Mouse (Mus musculus) neural tube, embryonic 12.5 days (tissue): ENCODE measurements around the gene Hes7. TPM values are rescaled to one million over a fixed set of nuclear protein-coding genes. Genes with fewer than 3 reads are reported as not detected.
A peak's percentile ranks its signal among the peaks of the same experiment; 100 is the strongest.

Source experiments
- ATAC-seq: fragments of 200-750 bp; cut with Nextera tagmentation; 2 replicates; pipeline ENCODE4 v1.8.0; 2017; ENCODE audit warnings: low read depth, mild to moderate bottlenecking, moderate TSS enrichment, moderate library complexity; ENCODE audit not compliant: low FRiP score
- H3K27ac ChIP-seq: fragments of 300-500 bp; sonication (generic); 2 replicates; pipeline ENCODE4 v1.5.1; 2016
- H3K27me3 ChIP-seq: fragments of 300-500 bp; sonication (generic); replicated peaks from 2 replicates; pipeline ENCODE4 v1.6.1; 2016; ENCODE audit warnings: mild to moderate bottlenecking
- H3K36me3 ChIP-seq: fragments of 300-500 bp; sonication (generic); 2 replicates; pipeline ENCODE4 v1.6.1; 2016; ENCODE audit warnings: mild to moderate bottlenecking
- H3K4me1 ChIP-seq: fragments of 300-500 bp; sonication (generic); 2 replicates; pipeline ENCODE4 v1.6.1; 2016
- H3K4me2 ChIP-seq: fragments of 300-500 bp; sonication (generic); replicated peaks from 2 replicates; pipeline ENCODE4 v1.6.1; 2016; ENCODE audit warnings: mild to moderate bottlenecking
- H3K4me3 ChIP-seq: fragments of 300-500 bp; sonication (generic); 2 replicates; pipeline ENCODE4 v1.5.1; 2016
- H3K9ac ChIP-seq: fragments of 300-500 bp; sonication (generic); 2 replicates; pipeline ENCODE4 v1.6.1; 2016; ENCODE audit warnings: mild to moderate bottlenecking
- H3K9me3 ChIP-seq: fragments of 300-500 bp; sonication (generic); 2 replicates; pipeline ENCODE4 v1.6.1; 2016; ENCODE audit warnings: mild to moderate bottlenecking
- WGBS: fragments of 180-500 bp; shearing (Covaris S2); methylation state at CpG from one replicate; pipeline ENCODE4 v1.1.7; 2016; 5-methylcytosine and 5-hydroxymethylcytosine counted together
- polyA plus RNA-seq: library from polyadenylated mRNA; unstranded; fragments of >200 nt; fragmentation: Nextera tagmentation; extraction: Ambion mirVana; gene quantifications from 2 replicates; pipeline ENCODE4 v1.2.1, GENCODE M21; 2016

The Hes7 gene
- polyA plus RNA-seq, 1 experiment from 2014 or later: 0.28 TPM

- Histone ChIP-seq H3K27me3 (peaks cover 18% of the 10 kb centered on the region; the same call in 1 of the 2 replicates), H3K27ac (peak overlapping the region; percentile 64; the same call in 1 of the 2 replicates), H3K4me1 (peaks cover 36% of the 10 kb centered on the region), H3K4me2 (peak overlapping the region; percentile 97), H3K4me3 (peak overlapping the region; percentile 81), H3K9me3 (no peaks in the 10 kb centered on the region), H3K9ac (peak overlapping the region; percentile 72), H3K36me3 (no peaks in the 10 kb centered on the region)
- ATAC-seq: no peak
- under 1% methylated on average over 45 of the region's 45 CpGs for WGBS
Observed at GRCm38 (mm10) chr11:69117737-69118695, 2.2 kb upstream of the Hes7 start.

- no peak for ATAC-seq
- Histone ChIP-seq H3K27ac (no peak overlapping the region), H3K9ac (no peak overlapping the region), H3K4me3 (peak overlapping the region; percentile 81; the same call in 1 of the 2 replicates), H3K4me1 (peaks cover 36% of the 10 kb centered on the region), H3K27me3 (peaks cover 18% of the 10 kb centered on the region; the same call in 1 of the 2 replicates), H3K9me3 (no peaks in the 10 kb centered on the region), H3K36me3 (no peaks in the 10 kb centered on the region), H3K4me2 (peak overlapping the region; percentile 97)
- under 1% methylated on average over 15 of the region's 15 CpGs for WGBS
Observed at GRCm38 (mm10) chr11:69118765-69119164, 1.4 kb upstream of the Hes7 start.

GRCm38 (mm10) chr11:69119446-69120155 is 603 bp upstream of the Hes7 start:
- Histone ChIP-seq H3K27me3 (peaks cover 18% of the 10 kb centered on the region; the same call in 1 of the 2 replicates), H3K9ac (no peak overlapping the region), H3K27ac (no peak overlapping the region), H3K36me3 (no peaks in the 10 kb centered on the region), H3K4me2 (peak overlapping the region; percentile 97), H3K4me3 (peak overlapping the region; percentile 31; the same call in 1 of the 2 replicates), H3K4me1 (peaks cover 36% of the 10 kb centered on the region), H3K9me3 (no peaks in the 10 kb centered on the region)
- no peak for ATAC-seq
- WGBS: 17% methylated on average over 14 of the region's 14 CpGs

GRCm38 (mm10) chr11:69121001-69121740 is 967 bp downstream of the Hes7 start:
- Histone ChIP-seq H3K4me3 (peak overlapping the region; percentile 79), H3K27me3 (peaks cover 18% of the 10 kb centered on the region; the same call in 1 of the 2 replicates), H3K4me1 (peaks cover 42% of the 10 kb centered on the region), H3K27ac (no peak overlapping the region), H3K36me3 (no peaks in the 10 kb centered on the region), H3K9me3 (no peaks in the 10 kb centered on the region), H3K4me2 (peak overlapping the region; percentile 97), H3K9ac (peak overlapping the region; percentile 62)
- no peak for ATAC-seq
- under 1% methylated on average over 33 of the region's 33 CpGs for WGBS

DNA sequence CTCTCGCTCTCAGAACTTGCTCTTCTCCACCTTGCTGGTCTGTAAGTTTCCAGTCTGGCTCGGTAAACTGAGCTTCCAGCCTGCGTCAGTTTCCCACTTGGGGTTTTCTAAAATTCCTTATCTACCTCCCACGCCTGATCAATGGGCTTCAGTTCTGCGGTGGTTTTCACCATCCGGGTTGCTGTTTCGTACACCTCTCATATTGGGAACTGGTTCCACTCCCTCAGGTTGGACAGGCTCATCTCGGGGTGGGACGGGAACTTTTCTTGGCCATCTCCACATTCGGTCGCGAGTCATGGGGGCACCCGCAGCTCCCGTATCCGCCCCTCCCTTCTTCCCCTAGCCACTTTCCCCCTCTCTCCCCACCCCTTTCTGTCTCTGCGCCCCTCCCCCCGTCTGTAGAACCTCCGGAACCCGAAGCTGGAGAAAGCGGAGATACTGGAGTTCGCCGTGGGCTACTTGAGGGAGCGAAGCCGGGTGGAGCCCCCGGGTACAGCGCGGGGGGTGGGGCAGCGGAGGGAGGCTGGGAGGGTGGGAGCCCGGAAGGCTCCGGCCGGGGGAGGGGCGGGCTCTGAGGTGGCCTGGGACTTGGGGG is 1.6 kb downstream of the Hes7 start:
- Histone ChIP-seq H3K27ac (peak overlapping the region; percentile 50; the same call in 1 of the 2 replicates), H3K9me3 (no peaks in the 10 kb centered on the region), H3K36me3 (no peaks in the 10 kb centered on the region), H3K4me3 (peak overlapping the region; percentile 79), H3K4me2 (peak overlapping the region; percentile 97), H3K27me3 (peaks cover 17% of the 10 kb centered on the region; the same call in 1 of the 2 replicates), H3K9ac (peak overlapping the region; percentile 62), H3K4me1 (peaks cover 46% of the 10 kb centered on the region)
- ATAC-seq: no peak
- WGBS: under 1% methylated on average over 32 of the region's 32 CpGs

GRCm38 (mm10) chr11:69122336-69122951 is 2.2 kb downstream of the Hes7 start, which contains the start of gene 9130213A22Rik:
9130213A22Rik (minus strand) TSS chr11:69122589.
- Histone ChIP-seq H3K27me3 (peaks cover 17% of the 10 kb centered on the region; the same call in 1 of the 2 replicates), H3K4me3 (peak within 1 kb of the TSS; percentile 79), H3K4me2 (peak within 1 kb of the TSS; percentile 97), H3K4me1 (peaks cover 40% of the 10 kb centered on the region), H3K9me3 (no peaks in the 10 kb centered on the region), H3K27ac (peak within 1 kb of the TSS; percentile 50), H3K36me3 (no peaks in the 10 kb centered on the region), H3K9ac (peak within 1 kb of the TSS; percentile 62)
- peak; percentile 70 for ATAC-seq
- WGBS: under 1% methylated on average over 66 of the region's 66 CpGs

GRCm38 (mm10) chr11:69123056-69123692 is 3.0 kb downstream of the Hes7 start:
- 1% methylated on average over 29 of the region's 29 CpGs for WGBS
- Histone ChIP-seq H3K9ac (peak overlapping the region; percentile 62), H3K4me1 (peaks cover 39% of the 10 kb centered on the region), H3K27me3 (peaks cover 19% of the 10 kb centered on the region; the same call in 1 of the 2 replicates), H3K4me2 (peak overlapping the region; percentile 97), H3K4me3 (peak overlapping the region; percentile 79), H3K27ac (peak overlapping the region; percentile 50; the same call in 1 of the 2 replicates), H3K36me3 (no peaks in the 10 kb centered on the region), H3K9me3 (no peaks in the 10 kb centered on the region)
- peak; percentile 8 for ATAC-seq

GRCm38 (mm10) chr11:69123693-69124497 is 3.7 kb downstream of the Hes7 start:
- H3K36me3 ChIP-seq: no peaks in the 10 kb centered on the region
- peaks cover 19% of the 10 kb centered on the region; the same call in 1 of the 2 replicates for H3K27me3 ChIP-seq
- peak overlapping the region; percentile 79 for H3K4me3 ChIP-seq
- peak overlapping the region; percentile 29; the same call in 1 of the 2 replicates for H3K9ac ChIP-seq
- under 1% methylated on average over 31 of the region's 31 CpGs for WGBS
- no peak overlapping the region for H3K27ac ChIP-seq
- peak overlapping the region; percentile 97 for H3K4me2 ChIP-seq
- peaks cover 37% of the 10 kb centered on the region for H3K4me1 ChIP-seq
- peak; percentile 68 for ATAC-seq
- no peaks in the 10 kb centered on the region for H3K9me3 ChIP-seq

DNA sequence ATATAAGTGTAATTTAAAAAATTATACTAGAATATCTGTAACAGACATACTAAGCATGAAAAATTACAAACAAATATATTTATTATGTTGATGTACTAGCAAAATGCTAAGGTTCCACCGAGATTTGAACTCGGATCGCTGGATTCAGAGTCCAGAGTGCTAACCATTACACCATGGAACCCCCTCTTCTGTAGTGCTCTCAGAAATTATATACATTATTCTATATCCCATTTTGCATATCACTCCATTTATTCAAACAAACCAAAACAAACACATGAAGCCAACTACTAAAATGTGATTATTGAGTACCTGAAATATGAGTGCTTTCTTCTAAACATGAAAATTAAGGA is 4.3 kb downstream of the Hes7 start:
- peak overlapping the region; percentile 97; the same call in 1 of the 2 replicates for H3K4me2 ChIP-seq
- ATAC-seq: peak; percentile 46; the same call in 1 of the 2 replicates
- peaks cover 31% of the 10 kb centered on the region for H3K4me1 ChIP-seq
- no peak overlapping the region for H3K4me3 ChIP-seq
- peaks cover 15% of the 10 kb centered on the region; the same call in 1 of the 2 replicates for H3K27me3 ChIP-seq
- H3K9me3 ChIP-seq: no peaks in the 10 kb centered on the region
- under 1% methylated on average over 3 of the region's 3 CpGs for WGBS
- H3K36me3 ChIP-seq: no peaks in the 10 kb centered on the region
- H3K9ac ChIP-seq: no peak overlapping the region
- no peak overlapping the region for H3K27ac ChIP-seq
